Mouse (Mus musculus) embryo, embryonic 10 days (tissue): ENCODE data around the gene Pxylp1.

ENCODE experiments used
- DNase-seq: peaks from one replicate; pipeline ENCODE4 v3.0.0-alpha.2; 2015; ENCODE audit warnings: low spot score

Pxylp1 gene

DNA sequence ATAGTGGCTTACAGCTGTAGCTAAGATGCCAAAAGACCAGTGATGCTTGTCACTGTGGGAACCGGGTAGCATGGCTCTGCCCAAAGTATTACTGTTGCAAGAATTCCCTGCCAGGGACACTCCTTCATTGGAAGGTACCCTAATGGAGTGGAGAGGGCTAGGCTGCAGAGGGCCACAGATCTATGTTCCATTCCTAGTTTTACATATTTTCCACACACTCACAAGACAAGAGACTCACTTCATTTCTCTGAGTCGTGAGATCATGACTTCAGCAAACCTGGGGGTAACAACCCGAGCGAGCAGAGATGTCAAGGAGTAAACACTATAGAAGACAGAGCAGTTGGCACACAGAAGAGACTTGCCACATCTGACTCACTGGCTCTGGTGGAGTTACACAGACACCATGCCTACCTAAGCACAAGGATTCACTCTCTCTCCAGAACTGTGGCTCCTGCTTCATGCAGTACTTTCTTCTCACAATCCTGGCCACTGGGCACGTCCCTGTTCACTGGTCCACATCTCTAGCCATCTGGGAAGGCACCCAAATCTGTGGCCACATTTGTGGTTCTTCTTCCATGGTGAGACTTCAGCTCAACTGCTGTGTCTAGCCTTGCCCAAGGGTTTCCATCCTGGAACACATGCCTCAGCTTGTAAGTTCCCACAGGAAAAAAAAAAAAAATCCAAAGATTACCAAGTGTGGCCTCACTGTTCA is 31.9 kb downstream of the Pxylp1 start:
- DNase-seq: no peak

DNA sequence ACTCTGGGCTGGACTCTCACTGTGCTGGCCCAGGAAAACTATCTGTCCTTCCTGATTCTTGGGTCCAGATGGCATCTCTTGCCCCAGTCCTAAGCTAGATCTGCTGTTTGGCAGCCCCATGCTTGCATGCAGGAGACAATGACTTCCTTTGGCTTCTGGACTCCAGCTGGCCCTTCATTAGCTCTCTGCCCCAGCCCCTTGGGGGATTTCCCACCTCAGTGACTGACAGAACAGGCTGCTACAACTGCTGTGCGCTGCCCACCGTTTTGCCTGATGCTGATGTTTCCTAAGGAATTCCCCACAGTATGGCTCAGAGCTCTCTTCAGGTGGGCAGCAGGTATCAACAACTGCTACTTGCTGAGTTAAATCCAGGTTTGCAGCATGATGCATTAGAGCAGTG is 33.4 kb downstream of the Pxylp1 start:
- no peak for DNase-seq

DNA sequence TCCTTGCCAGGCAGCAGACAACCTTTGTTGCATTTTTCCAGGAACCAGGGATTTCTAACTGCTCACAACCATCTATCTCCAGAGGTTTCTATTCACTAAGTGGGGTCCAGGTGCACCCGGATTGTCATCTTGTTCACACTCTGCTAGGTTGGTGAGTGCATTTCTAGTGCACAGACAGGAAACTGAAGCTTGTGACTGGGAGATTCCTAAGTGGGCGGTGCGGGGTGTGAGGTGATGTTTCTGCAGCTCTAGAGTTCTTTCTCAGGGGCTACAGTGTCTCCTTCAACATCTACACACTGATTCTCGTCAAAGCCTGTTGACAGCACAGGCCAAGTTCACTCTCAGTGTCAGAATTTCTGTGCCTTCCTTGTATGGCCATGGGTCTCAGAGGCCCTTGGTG is 34.6 kb downstream of the Pxylp1 start:
- no peak for DNase-seq

DNA sequence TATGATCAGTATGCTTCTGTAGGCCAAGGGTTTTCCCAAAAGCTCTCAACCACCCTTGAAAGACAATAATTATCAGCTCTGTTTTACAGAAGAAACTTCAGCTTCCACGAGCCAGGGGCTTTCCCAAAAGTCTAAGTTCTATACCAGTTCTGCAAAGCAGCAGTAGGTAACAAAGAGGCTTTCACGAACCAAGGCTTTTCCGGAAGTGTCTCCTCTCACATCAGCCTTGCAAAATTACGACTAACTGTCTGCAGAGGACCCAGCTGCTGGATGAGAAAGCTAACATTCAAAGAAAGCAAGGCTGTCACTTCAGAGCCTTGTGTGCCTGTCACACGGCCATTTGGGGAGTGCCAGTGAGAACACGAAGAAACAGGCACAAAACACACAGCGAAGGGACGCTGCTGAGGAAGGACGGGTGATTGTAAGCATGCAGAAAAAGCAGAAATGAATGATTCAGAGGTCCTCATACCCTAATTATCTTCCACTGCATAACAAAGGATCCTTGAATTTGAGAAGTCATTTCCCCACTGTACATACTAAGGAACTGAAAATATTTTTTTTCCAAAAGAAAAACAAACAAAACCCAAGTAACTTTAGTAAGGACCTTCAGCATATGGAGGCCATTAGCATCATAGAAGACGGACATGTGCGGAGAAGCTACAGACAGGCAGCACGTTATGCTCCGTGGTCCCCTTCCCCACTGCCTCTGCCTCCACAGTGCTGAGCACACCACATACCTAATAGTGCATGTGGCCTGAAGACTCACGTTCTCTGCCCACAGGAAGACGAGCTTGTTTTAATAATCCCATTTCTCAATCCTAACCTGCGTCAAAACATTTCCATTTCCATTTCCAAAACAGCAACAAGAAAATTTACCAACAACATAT is 38.9 kb downstream of the Pxylp1 start:
- DNase-seq: no peak

DNA sequence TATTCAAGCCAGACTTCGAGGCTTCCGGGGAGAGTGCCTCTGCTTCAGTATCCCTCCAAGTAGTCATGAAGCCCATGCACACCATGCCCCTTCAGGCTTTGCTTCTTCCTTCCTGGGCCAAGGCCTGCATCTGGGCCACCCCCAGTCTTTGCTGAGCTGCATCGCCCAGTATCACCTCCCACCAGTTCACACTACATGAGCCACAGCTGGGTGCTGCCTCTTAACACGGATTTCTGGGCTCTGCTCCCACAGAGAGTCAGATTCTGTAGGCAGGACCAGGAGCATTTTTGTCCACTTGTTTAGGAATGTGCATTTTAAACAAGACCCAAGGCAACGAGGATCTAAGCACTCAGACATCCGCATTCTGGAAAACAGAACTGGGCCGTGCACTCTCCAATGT is 40.8 kb downstream of the Pxylp1 start:
- DNase-seq: no peak

DNA sequence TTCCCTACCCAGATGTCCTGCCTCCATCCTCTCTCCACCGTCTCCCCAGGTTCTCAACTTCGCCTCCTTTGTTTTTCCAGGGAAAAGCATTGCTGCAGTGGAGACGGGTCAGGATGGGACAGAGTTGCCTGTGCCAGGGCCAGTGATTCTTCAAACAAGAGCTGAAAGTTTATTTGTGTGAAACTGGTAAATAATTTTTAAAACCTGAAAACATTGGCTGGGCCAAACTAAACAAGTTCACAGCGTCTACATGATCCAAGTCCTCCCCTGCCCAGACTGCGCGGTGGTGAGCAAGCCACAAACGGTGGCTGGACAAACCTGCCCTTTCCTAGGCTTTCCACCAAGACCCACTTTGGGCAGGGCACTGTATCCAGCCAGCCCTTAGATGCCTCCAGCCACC is 41.4 kb downstream of the Pxylp1 start:
- DNase-seq: no peak

DNA sequence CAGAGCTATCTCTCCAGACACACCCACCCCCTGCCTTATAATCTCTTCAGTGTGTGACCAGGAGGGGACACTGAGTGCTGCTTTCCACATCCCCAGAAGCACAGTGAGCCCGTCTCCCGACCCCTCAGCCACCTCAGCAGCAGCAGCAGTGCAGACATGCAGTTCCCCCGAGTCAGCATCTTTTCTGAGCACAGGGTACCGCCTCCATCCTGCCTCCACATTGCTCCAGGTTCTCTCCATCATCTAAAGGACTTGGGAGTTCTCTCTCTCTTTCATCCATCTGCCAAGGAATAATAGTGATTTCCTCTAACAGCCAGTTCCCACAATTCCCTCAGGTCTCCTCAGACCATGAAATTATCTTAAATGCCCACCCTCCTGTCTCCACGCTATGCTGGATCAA is 43.5 kb downstream of the Pxylp1 start:
- DNase-seq: no peak

DNA sequence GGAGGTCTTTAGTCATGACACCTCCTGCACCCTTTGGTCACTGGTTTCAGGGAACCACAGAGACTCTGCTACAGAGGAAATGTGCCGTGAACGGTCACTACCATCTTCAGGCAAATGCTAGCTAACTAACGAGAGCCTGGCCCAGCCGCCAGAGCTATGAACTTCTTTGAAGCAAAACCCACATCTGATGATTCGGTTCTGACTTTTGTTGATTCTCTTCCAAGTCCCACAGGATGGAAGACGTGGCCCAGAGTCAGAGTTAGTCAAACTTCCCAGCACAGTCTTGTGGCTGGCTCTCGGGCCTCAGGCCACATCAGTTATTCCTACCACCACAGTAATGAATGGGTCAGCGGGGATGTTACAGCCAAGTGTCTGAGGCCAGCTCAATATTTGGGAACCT is 46.1 kb downstream of the Pxylp1 start:
- DNase-seq: no peak

DNA sequence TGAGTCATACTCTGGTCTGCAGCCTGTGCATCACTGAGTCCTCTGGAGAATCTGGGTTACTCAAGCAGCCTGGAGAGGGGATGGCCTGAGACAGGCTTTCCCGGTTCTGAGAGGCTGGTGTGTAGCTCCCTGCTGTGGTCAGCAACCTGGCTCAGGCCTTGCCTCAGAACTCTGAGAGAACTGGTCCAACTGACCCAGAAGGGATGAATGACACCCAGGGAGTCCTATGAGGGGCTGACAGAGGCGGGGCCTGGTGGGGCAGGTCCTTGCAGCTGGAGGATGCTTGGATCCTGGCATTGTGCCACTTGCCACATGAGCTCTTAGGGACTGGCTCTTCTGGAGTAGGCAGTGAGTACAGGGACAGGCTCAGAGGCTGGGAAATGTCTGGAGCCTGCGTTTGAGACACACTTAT is 47.7 kb downstream of the Pxylp1 start:
- no peak for DNase-seq

DNA sequence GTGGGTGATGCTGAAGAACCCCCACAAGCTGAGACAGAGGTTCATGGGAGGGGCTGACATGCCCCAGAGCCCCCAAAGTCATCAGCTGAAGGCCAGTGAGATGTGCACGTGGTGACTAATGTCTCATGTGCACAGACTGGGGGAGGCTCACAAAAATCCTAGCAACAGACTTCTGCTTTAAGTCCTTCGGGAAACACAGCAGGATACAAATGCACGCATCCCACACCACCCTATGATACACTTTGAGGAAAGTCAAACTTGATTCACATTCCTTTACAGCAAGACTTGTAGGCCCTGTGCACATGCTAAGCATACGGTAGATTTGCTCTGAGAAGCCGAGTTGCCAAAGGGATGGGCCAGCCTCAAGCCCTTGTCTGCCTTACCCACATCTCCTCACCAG is 53.1 kb downstream of the Pxylp1 start:
- DNase-seq: no peak

DNA sequence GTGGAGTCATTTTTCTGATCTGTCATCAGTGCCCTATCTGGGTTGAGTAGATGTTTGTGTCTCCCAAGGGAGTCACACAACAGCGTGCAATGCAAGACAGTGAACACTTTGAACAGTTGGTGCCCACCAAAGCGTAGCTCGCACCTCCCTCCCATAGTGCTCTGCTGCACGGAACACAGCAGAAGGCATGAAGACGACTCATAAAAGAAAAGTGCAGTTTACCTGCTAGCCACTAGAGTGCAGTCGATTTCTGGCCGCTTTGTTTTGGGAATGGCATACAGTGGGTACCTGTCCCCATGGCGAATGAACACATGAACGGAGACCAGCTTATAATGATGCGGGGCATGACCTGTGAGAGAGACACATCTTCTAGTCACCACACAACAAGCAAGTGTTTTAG is 53.6 kb downstream of the Pxylp1 start:
- peak; percentile 65 for DNase-seq

DNA sequence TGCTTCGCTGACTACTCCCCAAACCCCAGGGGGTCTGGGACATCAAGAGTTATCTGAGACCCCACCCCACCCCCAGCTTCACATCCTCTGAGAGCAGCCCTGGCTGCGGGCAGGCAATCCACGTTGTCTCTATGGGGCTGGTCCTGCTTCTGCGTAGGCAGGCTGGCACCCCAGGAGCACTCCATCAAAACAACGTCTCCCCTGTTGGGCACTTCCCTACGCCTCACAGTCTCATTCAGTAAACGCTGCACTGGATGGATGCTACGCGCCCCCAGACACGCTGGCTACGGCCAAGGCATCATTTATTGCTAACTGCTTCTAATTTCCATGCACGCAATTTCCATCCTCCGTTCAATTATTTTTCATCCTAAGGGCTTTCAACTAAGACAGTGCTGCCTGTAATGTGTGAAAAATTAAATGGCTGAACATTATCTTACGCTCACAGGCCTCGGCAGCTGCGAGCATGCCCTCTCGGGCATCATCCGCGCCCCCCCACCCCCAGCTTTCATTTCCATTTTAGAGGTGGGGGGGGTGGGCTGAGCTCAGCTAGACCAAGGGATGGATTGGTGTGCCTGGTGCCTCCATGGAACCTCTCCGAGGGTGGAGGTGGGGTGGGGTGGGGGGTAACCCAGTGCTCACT is 54.6 kb downstream of the Pxylp1 start:
- DNase-seq: no peak

DNA sequence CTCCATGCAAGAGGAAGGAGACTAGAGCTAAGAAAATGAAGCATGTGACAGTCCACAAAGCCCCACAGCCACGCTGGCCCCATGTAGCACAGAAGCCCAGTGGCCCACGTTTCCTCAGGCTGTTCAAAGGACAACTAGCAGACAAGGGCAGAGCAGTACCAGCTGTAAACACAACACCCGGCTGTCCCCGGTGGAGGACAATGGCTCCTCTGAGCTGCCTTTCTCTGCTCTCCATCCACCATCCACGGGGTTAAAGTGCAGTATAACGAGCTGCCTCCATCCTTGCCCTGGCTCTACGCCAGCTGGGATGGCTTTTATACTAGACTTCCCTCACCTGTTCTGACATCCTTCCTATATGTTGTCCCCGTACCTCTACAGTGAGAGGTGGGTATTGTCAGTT is 55.5 kb downstream of the Pxylp1 start:
- DNase-seq: peak; percentile 44

DNA sequence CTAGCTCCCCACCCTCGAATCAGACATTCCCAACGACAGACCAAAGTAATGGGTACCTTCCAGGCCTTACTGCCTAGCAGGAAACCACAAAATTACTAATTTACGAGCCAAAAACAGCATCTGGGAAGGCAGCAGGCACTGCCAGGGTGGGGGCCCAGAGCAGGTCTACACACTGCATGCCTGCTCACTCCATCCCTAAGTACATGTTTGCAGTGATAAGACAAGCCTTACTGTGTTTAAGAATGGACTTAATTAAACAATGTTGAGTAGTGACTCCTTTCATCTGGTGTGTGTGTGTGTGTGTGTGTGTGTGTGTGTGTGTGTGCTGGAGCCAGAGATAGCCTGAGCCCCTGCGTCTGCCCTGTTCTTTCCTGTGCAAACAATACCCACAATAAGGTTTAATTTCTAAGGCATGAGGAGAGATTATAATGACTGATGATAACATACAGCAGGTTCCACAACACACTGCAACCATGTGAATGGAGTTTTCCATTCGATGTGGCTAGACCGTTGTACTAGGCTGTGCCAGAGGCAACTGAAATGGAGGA is 57.0 kb downstream of the Pxylp1 start:
- no peak for DNase-seq

DNA sequence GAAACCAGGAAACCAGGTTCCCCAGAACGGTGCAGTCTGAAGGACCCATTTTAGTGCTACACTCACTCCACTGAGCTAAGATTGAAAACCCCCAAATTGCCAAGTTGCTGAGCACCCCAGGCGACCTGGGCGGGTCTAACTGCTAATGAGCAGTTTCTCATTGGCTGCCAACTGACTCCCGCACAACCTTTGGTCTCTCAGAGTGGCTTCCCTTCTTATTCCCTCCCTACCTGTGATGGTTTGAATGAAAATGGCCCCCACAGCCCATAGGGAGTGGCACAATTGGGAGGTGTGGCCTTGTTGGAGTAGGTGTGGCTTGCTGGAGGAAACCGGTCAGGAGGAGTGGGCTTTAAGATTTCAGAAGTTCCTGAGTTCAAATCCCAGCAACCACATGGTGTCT is 58.9 kb downstream of the Pxylp1 start:
- no peak for DNase-seq

DNA sequence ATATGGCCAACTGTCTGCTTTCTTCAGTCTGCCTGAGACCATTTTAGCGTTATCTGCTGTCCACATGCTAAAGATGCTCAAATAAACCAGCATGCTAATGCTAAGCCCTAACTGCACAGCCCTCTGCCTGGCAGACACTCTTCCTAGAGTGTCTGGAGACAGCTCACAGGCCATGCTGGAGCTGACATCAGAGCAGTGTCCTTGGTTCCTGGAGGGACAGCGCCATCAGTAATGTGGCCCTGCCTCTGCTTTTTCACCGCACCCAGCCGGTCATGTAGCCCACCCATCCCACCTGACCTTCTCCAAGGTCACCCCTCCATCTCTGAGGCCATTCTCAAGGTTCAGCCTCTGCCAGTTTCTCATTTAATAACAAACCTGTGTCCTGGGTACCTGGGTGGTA is 60.0 kb downstream of the Pxylp1 start:
- DNase-seq: no peak

DNA sequence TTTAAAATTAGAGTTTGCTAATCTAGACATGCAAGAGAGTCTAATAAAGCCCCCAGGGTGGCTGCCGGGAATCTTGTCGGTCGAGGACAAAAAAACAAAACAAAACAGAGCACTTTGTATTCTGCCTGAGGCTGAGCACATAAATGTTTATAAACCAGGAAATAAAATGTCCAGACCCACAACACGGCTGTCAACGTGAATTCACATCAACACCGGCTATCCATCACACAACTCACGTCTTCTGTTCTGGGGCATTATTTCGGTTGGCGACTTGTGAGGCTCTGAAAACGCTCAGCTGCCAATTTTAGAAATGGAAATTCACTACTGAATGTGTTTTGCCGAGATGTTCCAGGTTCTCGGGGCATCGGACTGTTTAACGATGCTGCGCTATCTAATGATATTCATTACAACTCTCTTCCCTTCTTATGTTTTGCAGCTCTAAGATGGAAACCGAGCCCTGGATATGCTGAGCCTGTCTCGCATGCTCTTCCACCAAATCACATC is 61.6 kb downstream of the Pxylp1 start:
- DNase-seq: no peak

DNA sequence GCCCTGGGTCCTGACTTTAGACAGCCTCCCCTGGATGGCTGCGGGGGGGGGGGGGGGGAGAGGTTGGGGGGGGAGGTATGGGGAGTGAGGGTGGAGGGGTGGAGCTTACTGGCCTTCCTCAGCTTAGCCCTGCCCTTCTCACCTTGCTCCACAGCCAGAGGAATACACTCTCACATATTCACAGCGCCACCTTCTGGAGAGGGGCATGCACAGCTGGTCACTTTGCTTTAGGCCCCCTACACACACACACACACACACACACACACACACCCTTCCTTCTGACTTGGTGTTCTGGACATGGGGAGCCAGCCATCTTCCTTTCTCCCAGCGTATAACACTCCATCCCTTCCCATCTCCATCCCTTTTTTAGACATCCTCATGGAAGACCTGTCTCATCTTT is 62.8 kb downstream of the Pxylp1 start:
- DNase-seq: no peak

DNA sequence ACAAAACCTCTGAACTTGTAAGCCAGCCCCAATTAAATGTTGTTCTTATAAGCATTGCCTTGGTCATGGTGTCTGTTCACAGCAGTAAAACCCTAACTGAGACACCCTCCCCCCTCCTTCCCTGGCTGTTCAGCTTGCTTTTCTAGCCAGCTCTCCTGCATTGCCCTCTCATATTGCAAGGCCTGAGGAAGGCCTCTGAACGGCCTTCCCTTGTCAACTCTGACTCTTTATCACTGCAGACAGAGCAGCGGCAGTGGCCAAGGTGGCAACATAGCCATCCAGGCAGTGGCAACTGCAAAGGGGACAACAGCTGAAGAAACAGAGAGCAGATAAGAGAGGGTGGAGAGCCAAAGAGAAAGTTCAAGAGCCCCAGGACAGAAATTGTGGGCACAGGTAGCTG is 64.4 kb downstream of the Pxylp1 start:
- DNase-seq: no peak

DNA sequence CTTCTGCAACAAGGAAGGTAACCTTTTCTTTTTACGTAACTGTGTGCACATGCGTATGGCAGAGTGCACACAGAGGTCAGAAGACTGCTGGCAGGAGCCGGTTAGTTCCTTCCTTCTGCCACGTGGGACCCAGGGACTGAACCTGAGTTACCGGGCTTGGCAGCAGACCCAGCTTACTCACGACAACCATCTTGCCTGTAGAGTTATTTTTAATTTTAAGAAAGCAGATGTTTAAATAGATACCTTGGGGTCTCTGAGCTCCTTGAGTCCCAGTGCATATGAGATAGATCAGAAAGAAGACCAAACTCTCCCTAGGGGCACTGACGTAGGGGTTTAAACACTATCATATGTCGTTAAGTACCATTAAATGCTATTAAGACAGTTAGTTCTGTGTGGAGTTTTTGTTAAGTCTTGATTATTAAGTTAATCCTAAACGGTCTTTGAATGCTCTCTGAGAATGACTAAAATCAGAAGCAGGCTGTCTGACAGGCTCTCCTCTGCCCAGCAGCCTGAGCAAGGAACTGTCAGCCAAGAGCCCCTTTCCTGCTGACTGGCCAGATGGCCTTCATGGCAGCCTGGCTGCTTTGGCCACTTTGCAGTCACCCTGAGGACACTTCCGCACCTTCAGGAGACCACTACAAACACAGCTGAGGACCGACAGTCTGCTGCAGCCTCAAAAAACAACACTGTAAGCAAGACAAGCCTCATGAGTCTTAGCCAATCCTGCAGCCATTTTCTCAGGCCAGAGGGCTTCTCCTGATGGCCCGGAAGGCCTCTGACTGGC is 65.3 kb downstream of the Pxylp1 start:
- DNase-seq: no peak

DNA sequence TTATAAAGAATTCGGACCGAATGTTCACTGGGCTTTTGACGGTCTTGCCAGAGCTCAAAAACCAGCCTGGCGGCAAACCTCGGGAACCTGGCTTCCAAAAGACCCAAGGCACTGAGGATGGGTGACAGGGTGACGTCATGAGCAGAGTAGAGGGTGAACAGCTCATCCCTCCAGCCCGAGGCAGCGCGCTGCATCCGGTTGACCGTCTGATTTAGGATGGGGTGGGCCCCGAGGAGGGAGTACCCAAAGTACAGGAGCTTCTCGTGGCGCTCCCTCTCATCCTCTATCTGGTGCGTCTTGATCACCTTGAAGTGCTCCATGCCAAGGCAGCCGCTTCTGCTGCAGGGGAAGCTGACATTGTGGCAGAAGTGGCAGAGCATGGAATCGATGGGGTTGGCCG is 67.6 kb downstream of the Pxylp1 start:
- no peak for DNase-seq

DNA sequence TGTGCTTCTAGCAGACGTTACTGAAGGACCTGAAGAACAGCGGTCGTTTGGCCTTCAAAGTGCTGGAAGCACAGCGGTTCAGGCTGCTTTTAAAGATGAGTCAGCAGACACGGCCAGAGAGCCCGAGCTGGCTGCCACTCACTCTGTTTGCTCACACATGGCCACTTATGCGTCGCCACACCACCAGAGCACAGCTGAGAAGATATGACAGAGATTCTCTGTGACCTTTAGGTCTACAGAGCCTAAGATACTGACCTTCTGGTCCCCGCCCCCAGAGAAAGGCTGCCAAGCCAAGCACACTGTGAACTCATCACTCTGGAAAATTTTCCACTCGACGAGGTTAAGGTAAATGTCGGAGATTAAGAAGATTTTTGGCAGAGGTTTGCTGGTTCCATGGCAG is 68.4 kb downstream of the Pxylp1 start:
- no peak for DNase-seq
